Mouse (Mus musculus) forebrain, embryonic 14.5 days (tissue): ENCODE measurements around the gene Il1rn. TPM values are rescaled to one million over a fixed set of nuclear protein-coding genes. Genes with fewer than 3 reads are reported as not detected.
A peak's percentile ranks its signal among the peaks of the same experiment; 100 is the strongest.

ENCODE experiments used
- ATAC-seq: fragments of 200-750 bp; cut with Nextera tagmentation; 2 replicates; pipeline ENCODE4 v1.8.0; 2017; ENCODE audit warnings: mild to moderate bottlenecking, moderate library complexity
- DNase-seq: peaks from one replicate; pipeline ENCODE4 v3.0.0-alpha.2; 2015; ENCODE audit warnings: low spot score
- H3K27ac ChIP-seq: fragments of 300-500 bp; sonication (generic); 2 replicates; pipeline ENCODE4 v1.5.1; 2014; ENCODE audit warnings: low read depth, mild to moderate bottlenecking, control low read depth, low read length, moderate library complexity
- H3K27me3 ChIP-seq: fragments of 300-500 bp; sonication (generic); replicated peaks from 2 replicates; pipeline ENCODE4 v1.6.1; 2014; ENCODE audit warnings: low read length, control low read depth, mixed read lengths; ENCODE audit not compliant: control insufficient read depth, insufficient read depth
- H3K36me3 ChIP-seq: fragments of 300-500 bp; sonication (generic); 2 replicates; pipeline ENCODE4 v1.6.1; 2014; ENCODE audit warnings: low read length, control low read depth; ENCODE audit not compliant: control insufficient read depth, insufficient read depth
- H3K4me1 ChIP-seq: fragments of 300-500 bp; sonication (generic); 2 replicates; pipeline ENCODE4 v1.6.1; 2014; ENCODE audit warnings: antibody characterized with exemption, low read length, control low read depth; ENCODE audit not compliant: control insufficient read depth, insufficient read depth
- H3K4me2 ChIP-seq: fragments of 300-500 bp; sonication (generic); 2 replicates; pipeline ENCODE4 v1.6.1; 2014; ENCODE audit warnings: mild to moderate bottlenecking, control low read depth, low read length
- H3K4me3 ChIP-seq: fragments of 300-500 bp; sonication (generic); 2 replicates; pipeline ENCODE4 v1.5.1; 2014; ENCODE audit warnings: low read depth, low read length, control low read depth
- H3K9ac ChIP-seq: fragments of 300-500 bp; sonication (generic); 2 replicates; pipeline ENCODE4 v1.6.1; 2014; ENCODE audit warnings: mild to moderate bottlenecking, low read length, control low read depth, moderate library complexity
- H3K9me3 ChIP-seq: fragments of 300-500 bp; sonication (generic); replicated peaks from 2 replicates; pipeline ENCODE4 v1.6.1; 2016; ENCODE audit warnings: low read length, control low read depth, mixed read lengths; ENCODE audit not compliant: control insufficient read depth
- WGBS: fragments of 180-500 bp; shearing (Covaris S2); extraction: QIAGEN DNeasy Blood & Tissue Kit; methylation state at CpG from one replicate; pipeline ENCODE4 v1.1.7; 2014; 5-methylcytosine and 5-hydroxymethylcytosine counted together
- polyA plus RNA-seq: library from polyadenylated mRNA; unstranded; fragments of >200 nt; fragmentation: Nextera tagmentation; extraction: Ambion mirVana; gene quantifications from 2 replicates; pipeline ENCODE4 v1.2.1, GENCODE M21; 2014

Gene Il1rn
- polyA plus RNA-seq, 1 experiment from 2014 or later = 0.09 TPM

DNA sequence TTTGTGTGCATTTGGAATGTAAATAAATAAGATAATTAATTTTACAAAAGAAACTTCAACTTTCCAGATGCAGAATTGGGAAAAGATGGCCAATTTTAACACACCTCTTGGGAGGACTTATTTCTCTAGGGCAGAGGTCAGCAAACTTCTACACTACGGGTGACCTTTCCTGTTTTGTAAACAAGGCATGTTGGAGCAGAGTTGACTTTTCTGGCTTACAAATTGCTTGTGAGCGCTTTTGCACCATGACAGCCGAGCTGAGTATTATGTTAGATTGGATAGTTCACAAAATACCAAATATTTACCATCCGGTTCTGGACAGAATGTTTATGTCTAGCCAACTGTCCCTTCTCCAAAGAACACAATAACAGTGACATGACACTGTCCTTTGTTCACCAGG is 8.0 kb downstream of the Il1rn start:
- Histone ChIP-seq H3K9ac (no peak overlapping the region), H3K9me3 (no peaks in the 10 kb centered on the region), H3K4me3 (no peak overlapping the region), H3K36me3 (no peaks in the 10 kb centered on the region), H3K4me1 (no peaks in the 10 kb centered on the region), H3K27me3 (no peaks in the 10 kb centered on the region), H3K27ac (no peak overlapping the region), H3K4me2 (no peak overlapping the region)
- DNase-seq (no peak), ATAC-seq (no peak)
- WGBS = 84% methylated on average over 4 of the region's 4 CpGs

DNA sequence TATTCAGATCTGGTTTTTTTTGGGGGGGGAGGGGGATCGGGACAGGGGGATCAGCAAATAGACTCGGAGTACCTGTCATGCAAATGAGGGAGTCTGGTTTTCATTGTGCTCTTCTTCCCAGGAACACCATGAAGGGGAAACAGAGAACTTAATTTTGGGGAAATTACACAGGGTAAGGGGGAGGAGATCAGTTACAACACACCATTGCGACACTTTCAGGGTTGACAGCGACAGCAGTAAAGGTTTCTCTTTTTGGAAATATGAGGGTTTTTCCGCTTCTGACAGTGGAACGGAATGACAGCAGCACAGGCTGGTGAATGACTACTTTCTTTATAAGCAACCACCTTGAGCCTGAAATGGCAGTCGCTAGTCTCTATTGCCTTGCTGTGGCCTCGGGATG is 8.4 kb downstream of the Il1rn start:
- WGBS = 69% methylated on average over 8 of the region's 8 CpGs

DNA sequence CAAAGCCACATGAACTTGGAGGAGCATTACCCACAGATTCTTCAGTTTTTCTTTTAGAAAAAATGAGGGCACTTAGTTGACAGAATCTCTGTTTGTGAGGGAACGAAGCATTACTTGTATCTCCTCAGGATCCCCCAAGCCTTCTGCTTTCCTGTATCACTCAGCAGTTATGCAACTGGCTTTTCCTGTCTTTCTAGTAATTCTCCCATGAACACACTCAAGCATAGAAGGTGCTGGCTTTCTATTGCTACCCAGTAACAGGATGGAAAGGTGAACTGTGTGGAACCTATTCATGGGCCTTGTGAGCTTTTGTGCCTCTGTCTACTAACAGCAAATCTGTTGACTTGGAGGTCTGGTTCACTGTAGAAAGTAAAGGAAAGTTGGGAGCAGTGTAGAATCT is 11.3 kb downstream of the Il1rn start:
- Histone ChIP-seq H3K4me1 (no peaks in the 10 kb centered on the region), H3K9me3 (no peaks in the 10 kb centered on the region), H3K4me3 (no peak overlapping the region), H3K27ac (no peak overlapping the region), H3K27me3 (no peaks in the 10 kb centered on the region), H3K4me2 (no peak overlapping the region), H3K9ac (no peak overlapping the region), H3K36me3 (no peaks in the 10 kb centered on the region)
- no peak for DNase-seq
- 92% methylated on average over 1 of the region's 1 CpGs for WGBS
- no peak for ATAC-seq

More for the DNA sequence above, 8.4 kb downstream of the Il1rn start:
- Histone ChIP-seq H3K9ac (no peak overlapping the region), H3K9me3 (no peaks in the 10 kb centered on the region), H3K4me3 (no peak overlapping the region), H3K4me2 (no peak overlapping the region), H3K36me3 (no peaks in the 10 kb centered on the region), H3K27me3 (no peaks in the 10 kb centered on the region), H3K4me1 (no peaks in the 10 kb centered on the region), H3K27ac (no peak overlapping the region)
- no peak for ATAC-seq
- DNase-seq = no peak

DNA sequence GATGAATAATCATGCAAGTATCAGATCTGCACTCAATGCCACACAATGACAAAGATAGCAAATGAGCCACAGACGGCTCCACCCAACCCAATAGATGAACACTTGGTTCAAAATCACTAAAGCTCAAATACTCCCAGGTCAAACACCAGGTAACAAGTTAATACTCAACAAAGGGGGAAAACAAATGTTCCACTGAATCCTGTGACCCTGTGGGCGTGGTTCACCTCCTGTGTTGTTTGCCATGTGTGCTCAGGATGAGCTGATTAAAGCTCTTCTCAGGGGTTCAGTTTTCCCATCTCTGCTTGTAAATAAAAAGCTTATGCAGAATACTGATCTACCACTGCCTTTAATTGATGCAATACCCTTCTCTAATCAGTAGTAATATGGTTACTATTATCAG is 14.5 kb downstream of the Il1rn start:
- Histone ChIP-seq H3K27ac (no peak overlapping the region), H3K9ac (no peak overlapping the region), H3K27me3 (no peaks in the 10 kb centered on the region), H3K36me3 (no peaks in the 10 kb centered on the region), H3K9me3 (no peaks in the 10 kb centered on the region), H3K4me1 (no peaks in the 10 kb centered on the region), H3K4me2 (no peak overlapping the region), H3K4me3 (no peak overlapping the region)
- WGBS = 90% methylated on average over 2 of the region's 2 CpGs
- ATAC-seq = no peak
- DNase-seq = no peak

DNA sequence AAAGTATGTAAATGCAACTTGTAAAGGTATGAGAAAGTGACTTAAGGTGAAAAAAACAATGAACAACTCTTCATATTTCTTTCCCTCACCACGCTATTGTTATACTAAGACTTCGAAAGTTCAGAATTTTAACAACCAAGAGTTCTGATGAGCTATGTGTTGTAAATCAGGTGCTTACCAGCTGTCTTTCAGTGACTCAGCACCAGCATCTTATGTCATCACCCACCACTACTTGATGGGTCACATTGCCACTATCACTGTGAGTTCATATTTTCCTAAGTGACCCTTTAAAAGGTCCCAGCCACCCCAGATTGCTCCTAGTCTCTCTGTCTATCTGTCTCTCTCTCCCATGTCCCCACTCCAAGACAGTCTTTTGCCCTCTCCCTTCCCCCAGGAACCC is 16.4 kb downstream of the Il1rn start:
- Histone ChIP-seq H3K4me1 (no peaks in the 10 kb centered on the region), H3K4me3 (no peak overlapping the region), H3K9me3 (no peaks in the 10 kb centered on the region), H3K27ac (no peak overlapping the region), H3K36me3 (no peaks in the 10 kb centered on the region), H3K27me3 (no peaks in the 10 kb centered on the region), H3K4me2 (no peak overlapping the region), H3K9ac (no peak overlapping the region)
- DNase-seq (no peak), ATAC-seq (no peak)
- WGBS = 95% methylated on average over 2 of the region's 2 CpGs

DNA sequence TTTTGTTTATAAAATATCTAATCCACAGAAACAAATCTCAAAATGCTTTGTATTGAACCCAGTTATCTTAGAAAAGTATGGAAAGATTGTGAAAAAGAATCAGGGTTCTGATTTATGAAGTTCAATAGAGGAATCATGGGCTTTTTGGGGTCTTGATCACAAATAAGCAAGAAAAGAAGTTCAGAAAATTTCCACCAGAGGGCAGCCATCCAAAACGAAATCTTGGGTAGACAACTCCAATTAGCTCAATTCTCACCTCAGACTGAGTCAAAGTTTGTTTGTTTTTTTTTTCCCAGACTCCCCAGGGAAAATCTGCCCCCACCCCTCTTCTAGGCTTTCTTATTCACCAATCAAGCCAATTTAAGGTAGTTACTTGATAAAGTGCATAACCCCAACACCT is 21.0 kb downstream of the Il1rn start:
- no peaks in the 10 kb centered on the region for H3K4me1 ChIP-seq
- H3K36me3 ChIP-seq = no peaks in the 10 kb centered on the region
- DNase-seq (peak; percentile 69), ATAC-seq (no peak)
- no peaks in the 10 kb centered on the region for H3K9me3 ChIP-seq
- no peak overlapping the region for H3K4me3 ChIP-seq
- no peaks in the 10 kb centered on the region for H3K27me3 ChIP-seq
- WGBS = 10% methylated on average over 1 of the region's 1 CpGs
- H3K9ac ChIP-seq = no peak overlapping the region
- no peak overlapping the region for H3K4me2 ChIP-seq
- H3K27ac ChIP-seq = no peak overlapping the region

DNA sequence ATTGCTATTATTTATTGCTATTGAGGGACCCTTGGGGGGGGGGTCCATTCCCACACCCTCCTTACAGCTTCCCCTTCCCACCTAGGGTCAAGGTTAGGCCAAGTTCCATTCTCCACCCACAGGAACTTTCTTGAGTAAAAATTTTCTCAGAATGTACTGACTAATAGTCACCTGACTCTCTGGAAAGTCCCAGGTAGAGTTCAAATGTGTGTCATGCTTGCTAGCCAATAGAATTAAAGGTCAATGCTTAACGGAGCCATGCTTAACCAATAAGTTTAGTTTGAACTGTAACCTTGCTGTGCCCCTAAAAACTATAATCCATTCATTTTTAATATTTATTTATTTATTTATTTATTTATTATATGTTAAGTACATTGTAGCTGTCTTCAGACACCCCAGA is 22.7 kb downstream of the Il1rn start:
- Histone ChIP-seq H3K4me2 (no peak overlapping the region), H3K27me3 (no peaks in the 10 kb centered on the region), H3K4me1 (no peaks in the 10 kb centered on the region), H3K9ac (no peak overlapping the region), H3K36me3 (no peaks in the 10 kb centered on the region), H3K4me3 (no peak overlapping the region), H3K27ac (no peak overlapping the region), H3K9me3 (no peaks in the 10 kb centered on the region)
- 90% methylated on average over 1 of the region's 1 CpGs for WGBS
- no peak for ATAC-seq
- no peak for DNase-seq

DNA sequence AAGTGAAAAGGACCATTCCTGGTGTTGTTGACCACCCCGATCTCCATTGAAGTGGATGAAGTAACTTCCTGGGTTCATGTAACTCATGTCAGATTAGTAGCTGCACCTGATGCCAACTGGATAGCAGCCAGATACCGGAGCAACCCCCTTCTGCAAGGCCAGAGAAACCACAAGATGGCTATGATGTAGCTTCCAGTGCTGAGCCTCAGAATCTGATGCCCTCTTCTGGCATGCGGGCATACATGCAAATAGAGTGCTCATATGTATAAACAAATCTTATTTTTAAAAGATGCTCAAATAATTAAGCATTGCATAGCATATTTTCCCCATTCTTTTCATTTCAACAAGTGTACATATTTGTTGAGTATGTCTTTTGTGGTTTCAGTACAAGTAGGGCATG is 27.2 kb downstream of the Il1rn start:
- Histone ChIP-seq H3K9me3 (no peaks in the 10 kb centered on the region), H3K27ac (no peak overlapping the region), H3K36me3 (no peaks in the 10 kb centered on the region), H3K4me3 (no peak overlapping the region), H3K4me2 (no peak overlapping the region), H3K27me3 (no peaks in the 10 kb centered on the region), H3K9ac (no peak overlapping the region), H3K4me1 (no peaks in the 10 kb centered on the region)
- WGBS = 76% methylated on average over 3 of the region's 3 CpGs
- no peak for DNase-seq
- no peak for ATAC-seq

DNA sequence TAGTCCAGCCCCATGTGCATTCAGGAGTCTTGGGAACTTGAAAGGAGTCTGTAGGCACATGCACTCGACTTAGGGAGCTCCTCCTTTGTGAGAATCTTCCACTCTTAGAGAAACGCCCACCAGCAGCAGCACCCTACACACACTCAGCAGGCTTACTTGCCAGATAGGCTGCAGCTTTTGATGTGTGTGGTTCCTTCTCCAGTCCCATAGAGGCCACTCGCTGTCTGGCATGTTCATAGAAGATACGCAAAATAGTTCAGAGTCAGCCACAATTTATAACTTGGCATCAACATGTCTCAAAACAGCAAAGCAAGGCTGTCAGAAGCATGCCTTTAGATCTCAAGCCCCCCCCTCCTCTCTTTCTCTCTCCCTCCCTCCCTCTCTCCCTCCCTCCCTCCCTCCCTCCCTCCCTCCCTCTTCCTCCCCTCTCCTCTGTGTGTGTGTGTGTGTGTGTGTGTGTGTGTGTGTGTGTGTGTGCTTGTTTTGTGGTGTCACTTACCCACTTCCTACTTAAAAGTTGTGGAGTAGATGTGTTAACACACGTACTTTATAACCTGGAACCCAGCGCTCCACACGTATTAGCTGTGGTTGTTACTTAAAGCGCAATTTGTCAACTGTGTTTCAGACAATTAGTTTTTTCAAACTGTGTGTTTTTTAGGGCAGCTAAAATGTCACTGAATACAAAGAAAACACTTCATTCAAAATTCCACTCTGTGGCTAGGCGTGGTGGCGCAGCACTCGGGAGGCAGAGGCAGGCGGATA is 29.7 kb downstream of the Il1rn start:
- no peak overlapping the region for H3K27ac ChIP-seq
- H3K4me3 ChIP-seq = no peak overlapping the region
- no peaks in the 10 kb centered on the region for H3K4me1 ChIP-seq
- H3K36me3 ChIP-seq = no peaks in the 10 kb centered on the region
- DNase-seq (no peak), ATAC-seq (no peak)
- WGBS = 78% methylated on average over 12 of the region's 12 CpGs
- no peaks in the 10 kb centered on the region for H3K27me3 ChIP-seq
- no peak overlapping the region for H3K4me2 ChIP-seq
- no peak overlapping the region for H3K9ac ChIP-seq
- no peaks in the 10 kb centered on the region for H3K9me3 ChIP-seq
